Mouse (Mus musculus) 3134 (cell line): ENCODE data around the gene DXBay18.
"Not testable (repeated sequence)": the region's sequence is repeated elsewhere in the genome, so short reads cannot be mapped to it uniquely, and the experiment has no call there.

Source experiments
- DNase-seq: peaks from one replicate; pipeline ENCODE4 v3.0.0-alpha.2; 2011; ENCODE audit warnings: low spot score; ENCODE audit not compliant: insufficient read length; ENCODE audit errors: extremely low read depth

The DXBay18 gene

DNA sequence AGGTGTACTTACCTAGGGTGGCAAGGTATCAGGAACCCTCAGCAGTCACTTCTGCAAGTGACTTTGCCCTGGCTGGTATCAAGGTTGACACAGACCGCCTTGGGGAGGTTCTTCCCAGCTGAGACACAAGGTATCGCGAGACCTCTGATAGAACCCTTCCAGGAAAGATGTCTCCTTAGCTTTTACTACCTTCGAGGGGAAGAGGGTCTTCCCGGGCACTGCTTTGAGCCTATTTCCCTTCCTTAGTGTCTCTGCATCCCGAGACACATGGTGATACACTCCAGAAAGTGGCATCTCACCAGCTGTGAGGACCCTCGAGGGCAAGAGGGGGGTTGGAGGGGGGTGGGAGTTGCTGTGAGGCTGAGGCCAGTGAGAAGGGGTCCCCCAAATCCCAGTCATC lies at the start of gene DXBay18:
DXBay18 (minus strand) TSS at position 101 of the 400 bp plus-strand sequence.
- DNase-seq, result not testable (repeated sequence)

DNA sequence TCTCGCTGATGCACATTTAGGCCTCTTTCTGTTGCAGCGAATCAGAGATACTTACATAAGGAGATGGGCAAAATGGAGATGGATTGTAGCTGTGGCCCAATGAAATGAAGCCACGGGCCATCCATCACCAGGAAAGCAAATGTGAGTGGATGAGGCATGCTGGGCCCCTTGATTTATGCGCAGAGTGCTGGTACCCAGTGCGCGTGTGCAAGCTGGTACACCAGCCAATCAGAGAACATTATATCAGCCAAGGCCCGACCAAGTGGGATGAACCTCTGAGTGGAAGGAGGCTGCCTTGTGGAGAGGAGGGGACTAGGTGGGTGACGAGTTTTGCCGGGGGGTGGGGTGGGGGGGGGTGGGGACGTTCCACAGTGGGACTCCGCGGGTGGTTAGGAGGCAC lies 42.7 kb upstream of the DXBay18 start, which contains the start of gene Xlr3b:
Xlr3b (plus strand) TSS at position 274 of the 400 bp plus-strand sequence.
- not testable (repeated sequence) for DNase-seq

DNA sequence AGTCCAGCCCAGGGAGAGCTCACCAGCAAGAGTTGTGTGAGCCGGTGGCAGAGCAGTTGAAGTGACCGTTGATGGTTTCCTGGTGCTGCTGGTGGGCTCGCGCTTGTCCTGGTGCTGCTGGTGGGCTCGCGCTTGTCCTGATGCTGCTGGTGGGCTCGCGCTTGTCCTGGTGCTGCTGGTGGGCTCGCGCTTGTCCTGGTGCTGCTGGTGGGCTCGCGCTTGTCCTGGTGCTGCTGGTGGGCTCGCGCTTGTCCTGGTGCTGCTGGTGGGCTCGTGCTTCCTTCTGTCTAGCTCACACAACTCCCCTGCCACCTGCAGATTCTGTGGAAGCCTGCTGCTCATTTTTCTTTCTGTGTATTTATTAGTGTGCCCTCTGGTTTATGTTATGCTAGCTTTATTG lies 27.6 kb upstream of the DXBay18 start, which contains the start of gene Spin2d:
Spin2d (minus strand) TSS at position 101 of the 400 bp plus-strand sequence.
- DNase-seq, result not testable (repeated sequence)

DNA sequence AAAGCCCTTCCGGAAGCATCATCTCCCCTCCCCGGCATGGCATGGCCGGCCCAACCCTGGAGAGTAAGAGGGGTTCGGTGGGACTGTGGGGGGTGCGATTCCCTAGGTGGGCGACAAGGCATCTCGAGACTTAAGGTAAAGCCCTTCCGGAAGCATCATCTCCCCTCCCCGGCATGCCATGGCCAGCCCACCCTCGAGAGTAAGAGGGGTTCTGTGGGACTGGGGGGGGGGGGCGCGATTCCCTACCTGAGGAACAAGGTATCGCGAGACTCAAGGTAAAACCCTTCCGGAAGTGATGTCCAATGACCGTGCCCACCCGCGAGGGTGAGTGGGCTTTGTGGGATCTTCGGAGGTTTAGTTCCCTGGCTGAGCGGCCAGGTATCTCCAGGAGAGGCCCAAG lies 754 bp downstream of the DXBay18 start, which contains the start of gene Xlr5b:
Xlr5b (plus strand) TSS at position 301 of the 400 bp plus-strand sequence.
- DNase-seq, result not testable (repeated sequence)

DNA sequence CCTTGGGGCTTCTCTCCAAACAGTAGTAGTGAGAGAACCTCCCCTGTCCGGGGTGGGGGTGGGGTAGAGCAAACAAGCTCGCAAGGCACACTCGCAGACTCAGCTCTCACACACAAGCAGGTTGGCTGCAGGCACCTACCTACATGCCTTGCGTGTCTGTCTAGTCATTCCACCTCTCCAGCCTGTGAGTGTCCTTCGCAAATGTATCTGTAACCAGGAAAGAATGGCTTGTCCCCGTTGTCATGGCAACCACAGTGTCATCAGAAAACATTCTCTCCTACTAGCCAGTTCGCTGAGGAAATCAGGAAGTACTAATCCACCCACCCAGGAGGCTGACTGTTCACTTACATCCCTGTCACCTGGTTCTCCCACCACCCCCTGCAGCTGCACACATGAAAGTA lies 6.0 kb downstream of the DXBay18 start:
- DNase-seq, result not testable (repeated sequence)

- not testable (repeated sequence) for DNase-seq
Measured at GRCm38 (mm10) chrX:73122859-73123829, 26.1 kb downstream of the DXBay18 start.

DNA sequence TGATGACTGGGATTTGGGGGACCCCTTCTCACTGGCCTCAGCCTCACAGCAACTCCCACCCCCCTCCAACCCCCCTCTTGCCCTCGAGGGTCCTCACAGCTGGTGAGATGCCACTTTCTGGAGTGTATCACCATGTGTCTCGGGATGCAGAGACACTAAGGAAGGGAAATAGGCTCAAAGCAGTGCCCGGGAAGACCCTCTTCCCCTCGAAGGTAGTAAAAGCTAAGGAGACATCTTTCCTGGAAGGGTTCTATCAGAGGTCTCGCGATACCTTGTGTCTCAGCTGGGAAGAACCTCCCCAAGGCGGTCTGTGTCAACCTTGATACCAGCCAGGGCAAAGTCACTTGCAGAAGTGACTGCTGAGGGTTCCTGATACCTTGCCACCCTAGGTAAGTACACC lies 32.5 kb downstream of the DXBay18 start, which contains the start of gene Gm14685:
Gm14685 (plus strand) TSS at position 301 of the 400 bp plus-strand sequence.
- DNase-seq, result not testable (repeated sequence)

GRCm38 (mm10) chrX:73096941-73097508 lies 52.2 kb downstream of the DXBay18 start, which contains the start of gene Xlr3a:
Gene Xlr3a (minus strand): TSS chrX:73097095.
- DNase-seq, result peak; percentile 41
